Comparison of ENCODE assay signal across 9 mouse cellular contexts in the genomic region with DNA sequence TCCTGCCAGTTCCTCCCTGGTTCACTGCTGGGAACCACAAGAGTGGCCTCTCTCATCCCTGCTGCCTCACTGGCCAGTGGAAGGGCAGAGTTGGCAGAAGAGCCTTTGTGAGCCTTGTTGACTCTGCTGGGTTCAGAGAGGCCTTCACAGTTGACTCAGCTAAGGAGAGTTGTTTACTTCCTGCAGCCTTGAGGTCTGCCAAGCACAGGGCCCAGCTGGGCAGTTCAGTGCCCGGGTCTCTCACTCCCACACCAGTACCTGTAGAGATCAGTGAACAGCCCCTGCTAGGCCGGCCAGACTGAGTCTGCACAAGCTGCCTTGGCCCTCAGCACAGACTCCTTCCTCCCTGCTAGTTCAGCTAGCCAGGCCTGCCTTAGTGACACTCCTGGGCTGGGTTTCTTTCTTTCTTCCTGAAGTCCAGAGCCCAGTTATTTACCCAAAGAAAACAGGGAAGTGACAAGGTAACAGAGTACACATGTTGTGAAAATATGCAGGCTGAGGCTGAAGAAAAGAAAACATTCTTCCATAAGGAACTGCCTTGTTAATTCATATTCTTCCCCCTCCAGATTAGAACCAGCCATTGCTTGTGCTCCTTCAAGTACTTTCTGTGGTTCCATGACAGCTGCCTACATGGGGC.
DNase-seq lines count a peak whose midpoint lies in the region; ATAC-seq and TF ChIP-seq lines count a peak whose summit lies in the region.
"Had no signal": no experiment of that assay in that cellular context is flagged by ENCODE, and none has a peak within 500 bp of the region (broad histone marks: within the 10 kb centered on the region; RNA-seq: fewer than 3 reads in every experiment).

No protein-coding gene starts in this region.

- H3K4me2 ChIP-seq in hindbrain, embryonic 12.5 days (replicated peaks) = no peak overlapping the region

- H3K4me1 ChIP-seq in kidney, adult 2 months (ENCODE audit: control insufficient read depth, insufficient read depth, low read length) = peaks cover 16% of the 10 kb centered on the region
- peaks cover 23% of the 10 kb centered on the region for H3K4me1 ChIP-seq in hindbrain, embryonic 12.5 days

- no peak for DNase-seq in kidney, adult 2 months
- DNase-seq in kidney, adult 9 months = no peak
- DNase-seq in adrenal gland, postnatal 25 days = peak; percentile 61
- peak; percentile 77 for DNase-seq in lung, postnatal 25 days (ENCODE audit: low spot score)
- no peak for DNase-seq in left cerebral cortex, postnatal 4 days
- DNase-seq in right cerebral cortex, postnatal 14 days = no peak
- DNase-seq in T-cell, adult 2 months (ENCODE audit: low spot score) = no peak

- intact Hi-C loops in left cerebral cortex, postnatal 4 days (cut with DNase I) = no loop called here

- TF ChIP-seq POLR2A in kidney, adult 2 months (IDR thresholded peaks at IDR 0.05; ENCODE audit: low read depth, low read length) = no peak

- WGBS in kidney, adult 2 months = 34% methylated on average over 2 of the region's 2 CpGs
- 53% methylated on average over 2 of the region's 2 CpGs for WGBS in hindbrain, embryonic 12.5 days

- peak overlapping the region; percentile 4 for H3K27ac ChIP-seq in kidney, adult 2 months (ENCODE audit: insufficient read depth, low read depth, low read length)
- H3K27ac ChIP-seq in hindbrain, embryonic 12.5 days = peak overlapping the region; percentile 30; the same call in 1 of the 2 replicates

- H3K36me3 ChIP-seq in kidney, adult 2 months (ENCODE audit: control insufficient read depth, insufficient read depth, low read length) = no peaks in the 10 kb centered on the region
- no peaks in the 10 kb centered on the region for H3K36me3 ChIP-seq in hindbrain, embryonic 12.5 days

- H3K9me3 ChIP-seq in hindbrain, embryonic 12.5 days (replicated peaks) = no peaks in the 10 kb centered on the region
- H3K9me3 ChIP-seq: megakaryocyte, embryonic 14.5 days had no signal

- ATAC-seq in hindbrain, embryonic 12.5 days (ENCODE audit: low FRiP score) = no peak

- no peak overlapping the region for H3K9ac ChIP-seq in hindbrain, embryonic 12.5 days

- TF ChIP-seq CTCF in kidney, adult 2 months (conservative IDR thresholded peaks at IDR 0.05; ENCODE audit: insufficient read depth, insufficient read length, low read depth, low read length) = no peak

- no peak overlapping the region for H3K4me3 ChIP-seq in kidney, adult 2 months (ENCODE audit: insufficient read depth, low read depth, low read length)
- no peak overlapping the region for H3K4me3 ChIP-seq in hindbrain, embryonic 12.5 days
- H3K4me3 ChIP-seq: megakaryocyte, embryonic 14.5 days had no signal

- H3K27me3 ChIP-seq in kidney, adult 2 months (replicated peaks; ENCODE audit: control insufficient read depth, insufficient read depth, low read length) = no peaks in the 10 kb centered on the region
- no peaks in the 10 kb centered on the region for H3K27me3 ChIP-seq in hindbrain, embryonic 12.5 days

Comparison
In these comparisons a context has a peak if more than half of its experiments do, and no peak if none do; other contexts are left out.
1. DNase-seq: peak in adrenal gland, postnatal 25 days (single experiment) and lung, postnatal 25 days (single experiment); none in kidney, adult 2 months (single experiment), kidney, adult 9 months (single experiment), left cerebral cortex, postnatal 4 days (single experiment), right cerebral cortex, postnatal 14 days (single experiment) and T-cell, adult 2 months (single experiment).